Mouse (Mus musculus): ENCODE data around the gene Cxcl10. TPM values are rescaled to one million over a fixed set of nuclear protein-coding genes. Genes with fewer than 3 reads are reported as not detected.

Gene Cxcl10
- not detected for polyA plus RNA-seq (2014; fragmentation: Illumina TruSeq; extraction: RNeasy Lipid Tissue Mini Kit (QIAGEN cat#74804); ENCODE audit: low read depth, low replicate concordance)

GRCm38 (mm10) chr5:92348794-92349413, at the start of gene Cxcl10:
Gene Cxcl10, minus strand, starts transcription at chr5:92348889.

DNA sequence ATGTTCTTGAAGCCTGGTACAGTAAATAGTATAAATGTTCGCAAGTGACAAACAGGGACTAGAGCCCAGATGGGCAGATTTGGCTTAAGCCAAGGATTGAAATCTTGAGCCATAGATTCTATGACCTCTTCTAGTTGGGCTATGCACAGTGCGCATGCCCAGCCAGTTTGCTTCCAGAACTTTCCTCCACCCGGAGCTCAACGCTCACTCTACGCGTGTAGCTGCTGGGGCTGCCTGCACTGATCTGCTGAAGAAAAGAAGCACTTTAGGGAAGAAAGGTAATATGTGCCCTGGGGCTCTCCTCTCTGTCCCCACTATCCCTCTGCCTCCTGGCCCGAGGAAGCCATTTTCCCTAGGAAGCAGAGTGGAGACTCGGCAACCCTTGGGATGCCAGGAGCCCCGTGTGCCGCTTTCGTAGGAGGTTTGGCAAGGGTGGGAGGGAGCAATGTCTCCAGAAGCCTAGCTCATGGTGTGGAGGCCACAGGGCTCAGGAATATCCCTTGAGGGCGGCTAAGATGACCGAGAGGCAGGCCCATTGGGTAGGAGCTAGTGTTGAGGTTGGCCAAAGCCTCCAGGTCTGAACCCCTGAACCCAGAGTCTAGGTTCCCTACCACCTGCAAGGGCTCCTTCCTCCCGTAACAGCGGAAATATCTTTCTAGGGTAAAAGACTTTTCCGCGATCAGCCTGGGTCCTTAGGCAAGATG, 16.9 kb downstream of the Cxcl10 start, which contains the start of gene Art3:
Gene Art3 (plus strand): TSS at position 193 of the 704 bp plus-strand sequence.

GRCm38 (mm10) chr5:92327929-92328328, 20.8 kb downstream of the Cxcl10 start, which contains the start of gene Cxcl9:
Gene Cxcl9, minus strand, starts transcription at chr5:92328079.

DNA sequence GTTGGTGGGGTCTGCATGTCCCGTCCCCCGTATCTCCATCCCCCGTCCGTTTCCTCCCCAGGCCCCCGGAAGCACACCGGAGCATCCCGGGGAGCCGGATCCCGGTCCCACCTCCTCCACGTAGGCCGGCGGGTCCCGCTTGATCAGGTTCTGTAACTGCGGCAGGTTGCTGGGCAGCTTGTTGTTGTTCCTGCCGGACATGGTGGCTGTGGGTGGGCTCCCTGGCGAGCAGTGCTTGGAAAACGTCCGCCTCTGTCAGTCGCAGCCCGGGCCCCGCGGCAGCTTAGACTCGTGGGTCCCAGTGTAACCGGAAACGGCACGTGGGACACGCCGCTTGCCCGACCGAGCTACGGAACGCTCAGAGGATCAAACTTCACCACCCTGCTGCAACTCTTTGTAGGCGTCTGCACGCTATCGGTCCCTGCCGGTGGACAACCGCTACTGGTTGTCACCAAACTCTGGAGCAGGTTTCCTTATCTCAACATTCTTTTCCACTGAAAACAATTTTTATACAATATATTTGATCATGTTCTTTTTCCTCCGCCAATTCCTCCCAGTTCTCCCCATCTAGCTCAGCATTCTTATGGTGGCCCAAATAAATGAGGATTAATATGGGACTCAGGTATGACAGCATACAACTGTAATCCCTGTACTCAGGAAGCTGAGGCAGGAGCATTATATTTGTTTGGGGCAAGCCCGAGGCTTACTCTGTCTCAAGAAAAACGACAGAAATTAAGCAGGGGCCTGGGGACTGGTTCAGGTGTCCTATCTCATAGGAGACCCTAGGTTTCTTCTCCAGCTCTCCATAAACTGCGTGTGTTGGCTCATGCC, 38.8 kb downstream of the Cxcl10 start, which contains the start of gene Sdad1:
Gene Sdad1 (minus strand): TSS at position 799 of the 831 bp plus-strand sequence.

Other genes starting within 250 kb of the Cxcl10 start
- gene Uso1, start 211.0 kb downstream of the Cxcl10 start, polyA plus RNA-seq (2014; fragmentation: Illumina TruSeq; extraction: RNeasy Lipid Tissue Mini Kit (QIAGEN cat#74804); ENCODE audit: low read depth, low replicate concordance), result 42.7 TPM
- 2.5 TPM for gene U90926, start 133.5 kb downstream of the Cxcl10 start, polyA plus RNA-seq (2014; fragmentation: Illumina TruSeq; extraction: RNeasy Lipid Tissue Mini Kit (QIAGEN cat#74804); ENCODE audit: low read depth, low replicate concordance)
- 0.28 TPM for gene Ppef2, start 92.6 kb downstream of the Cxcl10 start, polyA plus RNA-seq (2014; fragmentation: Illumina TruSeq; extraction: RNeasy Lipid Tissue Mini Kit (QIAGEN cat#74804); ENCODE audit: low read depth, low replicate concordance)
- 1.5 TPM for gene Naaa, start 70.7 kb downstream of the Cxcl10 start, polyA plus RNA-seq (2014; fragmentation: Illumina TruSeq; extraction: RNeasy Lipid Tissue Mini Kit (QIAGEN cat#74804); ENCODE audit: low read depth, low replicate concordance)
- 72.5 TPM for gene Sdad1, start 38.4 kb downstream of the Cxcl10 start, polyA plus RNA-seq (2014; fragmentation: Illumina TruSeq; extraction: RNeasy Lipid Tissue Mini Kit (QIAGEN cat#74804); ENCODE audit: low read depth, low replicate concordance)
- 0.99 TPM for gene Cxcl9, start 20.8 kb downstream of the Cxcl10 start, polyA plus RNA-seq (2014; fragmentation: Illumina TruSeq; extraction: RNeasy Lipid Tissue Mini Kit (QIAGEN cat#74804); ENCODE audit: low read depth, low replicate concordance)
- 342 TPM for gene Art3, start 17.1 kb downstream of the Cxcl10 start, polyA plus RNA-seq (2014; fragmentation: Illumina TruSeq; extraction: RNeasy Lipid Tissue Mini Kit (QIAGEN cat#74804); ENCODE audit: low read depth, low replicate concordance)
- gene Nup54, start 86.3 kb upstream of the Cxcl10 start, polyA plus RNA-seq (2014; fragmentation: Illumina TruSeq; extraction: RNeasy Lipid Tissue Mini Kit (QIAGEN cat#74804); ENCODE audit: low read depth, low replicate concordance), result 46.3 TPM
- gene Scarb2, start 157.9 kb upstream of the Cxcl10 start, polyA plus RNA-seq (2014; fragmentation: Illumina TruSeq; extraction: RNeasy Lipid Tissue Mini Kit (QIAGEN cat#74804); ENCODE audit: low read depth, low replicate concordance), result 14.5 TPM
- gene Fam47e, start 206.2 kb upstream of the Cxcl10 start, polyA plus RNA-seq (2014; fragmentation: Illumina TruSeq; extraction: RNeasy Lipid Tissue Mini Kit (QIAGEN cat#74804); ENCODE audit: low read depth, low replicate concordance), result not detected

All from testis, adult 10 weeks (tissue).